Mouse (Mus musculus) embryonic facial prominence, embryonic 13.5 days (tissue): ENCODE results near the gene Bik. TPM values are rescaled to one million over a fixed set of nuclear protein-coding genes. Genes with fewer than 3 reads are reported as not detected.
A peak's percentile ranks its signal among the peaks of the same experiment; 100 is the strongest.

ENCODE experiments used
- ATAC-seq: fragments of 200-750 bp; cut with Nextera tagmentation; 2 replicates; pipeline ENCODE4 v1.8.0; 2017; ENCODE audit warnings: low read depth; ENCODE audit not compliant: insufficient number of reproducible peaks, insufficient read depth, low FRiP score, low TSS enrichment
- H3K27ac ChIP-seq: fragments of 300-500 bp; sonication (generic); 2 replicates; pipeline ENCODE4 v1.5.1; 2015; ENCODE audit warnings: moderate library complexity, mild to moderate bottlenecking, inconsistent platforms
- H3K27me3 ChIP-seq: fragments of 300-500 bp; sonication (generic); 2 replicates; pipeline ENCODE4 v1.6.1; 2015; ENCODE audit warnings: mild to moderate bottlenecking, inconsistent platforms
- H3K36me3 ChIP-seq: fragments of 300-500 bp; sonication (generic); 2 replicates; pipeline ENCODE4 v1.6.1; 2015; ENCODE audit warnings: mild to moderate bottlenecking, inconsistent platforms
- H3K4me1 ChIP-seq: fragments of 300-500 bp; sonication (generic); 2 replicates; pipeline ENCODE4 v1.6.1; 2015; ENCODE audit warnings: inconsistent platforms
- H3K4me2 ChIP-seq: fragments of 300-500 bp; sonication (generic); 2 replicates; pipeline ENCODE4 v1.6.1; 2015; ENCODE audit warnings: moderate library complexity, mild to moderate bottlenecking, inconsistent platforms
- H3K4me3 ChIP-seq: fragments of 300-500 bp; sonication (generic); 2 replicates; pipeline ENCODE4 v1.5.1; 2015; ENCODE audit warnings: mild to moderate bottlenecking, inconsistent platforms
- H3K9ac ChIP-seq: fragments of 300-500 bp; sonication (generic); 2 replicates; pipeline ENCODE4 v1.6.1; 2015; ENCODE audit warnings: mild to moderate bottlenecking, inconsistent platforms
- H3K9me3 ChIP-seq: fragments of 300-500 bp; sonication (generic); 2 replicates; pipeline ENCODE4 v1.6.1; 2016; ENCODE audit warnings: inconsistent platforms
- WGBS: fragments of 180-500 bp; shearing (Covaris S2); methylation state at CpG from one replicate; pipeline ENCODE4 v1.1.7; 2015; ENCODE audit warnings: mixed read lengths; 5-methylcytosine and 5-hydroxymethylcytosine counted together
- polyA plus RNA-seq: library from polyadenylated mRNA; unstranded; fragments of >200 nt; fragmentation: Nextera tagmentation; extraction: Ambion mirVana; gene quantifications from 2 replicates; pipeline ENCODE4 v1.2.1, GENCODE M21; 2015

Gene Bik
- polyA plus RNA-seq, 1 experiment from 2014 or later, result 4.0 TPM

- 44% methylated on average over 5 of the region's 5 CpGs for WGBS
- Histone ChIP-seq H3K4me3 (no peak overlapping the region), H3K4me2 (no peak overlapping the region), H3K9ac (no peak overlapping the region), H3K4me1 (peaks cover 23% of the 10 kb centered on the region), H3K27ac (no peak overlapping the region), H3K27me3 (0 out of 2 replicates have a peak, but pooled peaks cover 3% of the 10 kb centered on the region), H3K36me3 (no peaks in the 10 kb centered on the region), H3K9me3 (no peaks in the 10 kb centered on the region)
- ATAC-seq, result no peak
Measured at GRCm38 (mm10) chr15:83560941-83561477, 34.3 kb downstream of the Bik start.

DNA sequence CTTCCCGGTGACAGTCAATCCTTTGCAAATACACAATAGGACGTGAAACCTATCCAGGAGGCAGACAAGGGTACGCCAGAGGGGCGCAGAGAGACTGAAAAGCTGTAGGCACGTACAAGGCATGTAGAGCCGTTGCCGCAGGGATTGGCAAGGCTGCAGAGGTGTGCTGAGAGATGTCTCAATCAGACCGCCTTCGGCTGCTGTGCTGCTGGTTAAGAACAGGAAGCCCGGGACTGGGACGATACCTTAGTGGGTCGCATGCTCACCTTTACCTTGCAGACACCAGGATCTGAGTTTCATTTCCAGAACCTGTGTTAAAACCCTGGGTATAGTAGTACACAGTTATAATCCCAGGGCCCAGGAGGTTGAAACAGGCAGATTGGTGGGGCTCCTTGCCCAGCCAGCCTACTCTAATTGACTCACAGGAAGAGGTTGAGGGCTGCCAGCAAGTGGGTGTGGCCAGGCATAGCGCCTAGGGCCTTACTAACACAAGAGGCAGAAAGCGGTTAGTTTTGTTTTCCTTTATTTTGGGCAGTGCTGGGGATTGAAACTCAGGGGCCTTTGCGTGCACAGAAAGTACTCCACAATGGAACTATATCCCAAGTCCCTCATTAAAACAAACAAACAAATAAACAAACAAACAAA, 36.1 kb downstream of the Bik start:
- Histone ChIP-seq H3K27ac (peak overlapping the region; percentile 69), H3K4me1 (peaks cover 23% of the 10 kb centered on the region), H3K9ac (peak overlapping the region; percentile 46; the same call in 1 of the 2 replicates), H3K4me3 (peak overlapping the region; percentile 48), H3K9me3 (no peaks in the 10 kb centered on the region), H3K27me3 (0 out of 2 replicates have a peak, but pooled peaks cover 3% of the 10 kb centered on the region), H3K36me3 (no peaks in the 10 kb centered on the region), H3K4me2 (peak overlapping the region; percentile 95)
- peak; percentile 61; the same call in 1 of the 2 replicates for ATAC-seq
- WGBS, result 25% methylated on average over 15 of the region's 15 CpGs

DNA sequence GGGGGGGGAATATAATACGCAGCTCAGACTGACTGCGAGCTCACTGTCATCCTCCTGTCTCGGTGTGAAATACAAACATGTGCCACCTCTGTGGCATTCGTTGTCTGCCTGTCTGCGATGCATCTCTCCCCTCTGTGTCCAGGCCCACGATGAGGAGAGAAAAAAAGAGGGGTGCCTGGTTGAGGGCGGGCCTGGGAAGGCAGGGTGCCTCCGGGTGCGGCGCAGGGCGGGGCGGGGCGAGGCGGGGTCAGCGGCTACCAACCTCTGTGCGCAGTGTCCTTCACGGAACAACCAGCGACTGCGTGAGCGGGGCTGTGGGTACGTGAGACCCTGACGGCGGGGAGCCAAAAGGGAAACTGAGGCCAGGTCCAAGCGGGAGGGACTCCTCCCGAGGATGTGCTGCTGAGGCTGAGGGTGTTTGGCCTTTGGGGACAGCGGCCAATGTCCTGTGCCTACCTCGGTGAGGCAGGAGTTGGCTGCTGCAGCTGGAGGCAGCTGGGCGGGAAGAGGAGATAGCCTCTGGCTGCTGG, 36.7 kb downstream of the Bik start, which contains the start of the genes Tspo and Mcat:
TSS of gene Tspo (plus strand) at position 266 of the 530 bp plus-strand sequence.
TSS of gene Mcat (minus strand) at position 461 of the 530 bp plus-strand sequence.
- peaks cover 23% of the 10 kb centered on the region for H3K4me1 ChIP-seq
- peak within 1 kb of the TSS; percentile 75 for H3K9ac ChIP-seq
- WGBS, result 1% methylated on average over 28 of the region's 28 CpGs
- H3K9me3 ChIP-seq, result no peaks in the 10 kb centered on the region
- H3K4me2 ChIP-seq, result peak within 1 kb of the TSS; percentile 95
- peak within 1 kb of the TSS; percentile 69 for H3K27ac ChIP-seq
- peak; percentile 60 for ATAC-seq
- H3K36me3 ChIP-seq, result no peaks in the 10 kb centered on the region
- H3K27me3 ChIP-seq, result 0 out of 2 replicates have a peak, but pooled peaks cover 3% of the 10 kb centered on the region
- H3K4me3 ChIP-seq, result peak within 1 kb of the TSS; percentile 48

DNA sequence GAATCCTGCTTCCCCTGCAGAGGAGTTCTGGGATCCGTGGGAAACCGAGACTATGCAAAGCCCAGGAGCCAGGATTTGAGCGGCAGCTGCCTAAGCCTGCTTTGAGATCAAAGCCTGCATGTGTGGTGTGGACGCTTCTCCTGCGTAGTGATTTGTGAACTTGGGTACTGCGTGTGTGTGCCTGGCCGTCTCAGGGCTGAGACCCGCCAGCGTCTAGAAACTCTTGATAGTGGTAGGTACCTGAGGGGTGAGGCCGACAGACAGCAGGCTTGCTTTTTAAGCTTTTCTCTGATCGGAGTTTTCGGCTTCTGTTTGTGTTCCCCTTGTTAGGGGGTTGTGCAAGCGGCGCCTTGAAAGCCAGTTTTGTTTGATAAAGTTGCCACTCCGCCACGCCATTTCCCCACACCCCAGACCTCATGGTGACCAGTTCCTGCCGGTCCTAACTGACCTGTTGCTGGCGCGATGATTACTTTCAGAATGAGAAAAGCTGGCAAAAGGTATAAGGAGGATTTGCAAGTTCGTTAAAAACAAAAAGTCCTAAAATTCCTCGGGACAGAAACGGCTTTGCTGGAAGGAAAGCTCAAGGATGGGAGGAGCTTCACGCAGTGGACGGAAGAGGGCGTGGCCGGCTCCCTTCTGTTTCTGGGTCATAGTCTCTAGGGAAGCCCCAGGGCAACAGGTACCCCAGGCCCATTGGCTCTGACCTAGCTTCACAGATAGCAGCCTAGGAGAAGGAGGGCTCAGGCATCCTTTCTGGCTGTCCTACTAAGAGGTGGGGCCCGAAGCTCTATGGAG, 37.4 kb downstream of the Bik start:
- H3K36me3 ChIP-seq, result no peaks in the 10 kb centered on the region
- H3K4me1 ChIP-seq, result peaks cover 23% of the 10 kb centered on the region
- H3K9me3 ChIP-seq, result no peaks in the 10 kb centered on the region
- H3K4me3 ChIP-seq, result peak overlapping the region; percentile 48
- ATAC-seq, result no peak; the same call in 1 of the 2 replicates
- WGBS, result 2% methylated on average over 27 of the region's 27 CpGs
- H3K9ac ChIP-seq, result peak overlapping the region; percentile 75
- peak overlapping the region; percentile 95 for H3K4me2 ChIP-seq
- H3K27me3 ChIP-seq, result 0 out of 2 replicates have a peak, but pooled peaks cover 3% of the 10 kb centered on the region
- peak overlapping the region; percentile 28 for H3K27ac ChIP-seq

DNA sequence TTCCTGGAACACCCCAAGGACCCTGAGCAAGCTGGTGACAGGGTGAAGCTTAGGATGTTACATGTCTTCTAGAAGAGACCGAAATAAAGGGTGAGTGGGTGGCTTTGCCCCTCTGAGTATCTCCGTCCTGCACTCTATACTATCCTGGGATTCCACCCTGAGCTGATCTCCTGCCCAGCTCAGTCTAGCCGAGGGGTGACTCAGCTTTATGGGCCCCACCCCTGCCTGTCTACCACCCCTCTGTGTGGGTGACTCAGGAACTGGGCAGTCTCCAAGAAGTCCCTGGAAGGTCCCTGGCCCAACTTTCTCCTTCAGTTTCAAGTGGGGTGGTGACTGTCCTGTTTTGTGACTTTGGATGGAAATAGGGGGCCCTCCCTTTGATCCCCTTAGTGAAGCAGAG, 38.8 kb downstream of the Bik start:
- 0 out of 2 replicates have a peak, but pooled peaks cover 3% of the 10 kb centered on the region for H3K27me3 ChIP-seq
- no peak overlapping the region for H3K27ac ChIP-seq
- H3K4me1 ChIP-seq, result peaks cover 23% of the 10 kb centered on the region
- H3K9me3 ChIP-seq, result no peaks in the 10 kb centered on the region
- no peak overlapping the region for H3K4me2 ChIP-seq
- ATAC-seq, result no peak
- H3K9ac ChIP-seq, result no peak overlapping the region
- 92% methylated on average over 3 of the region's 3 CpGs for WGBS
- no peak overlapping the region for H3K4me3 ChIP-seq
- no peaks in the 10 kb centered on the region for H3K36me3 ChIP-seq

GRCm38 (mm10) chr15:83566006-83566405, 39.3 kb downstream of the Bik start:
- Histone ChIP-seq H3K4me2 (no peak overlapping the region), H3K27ac (no peak overlapping the region), H3K9me3 (no peaks in the 10 kb centered on the region), H3K4me1 (peaks cover 23% of the 10 kb centered on the region), H3K27me3 (0 out of 2 replicates have a peak, but pooled peaks cover 3% of the 10 kb centered on the region), H3K36me3 (no peaks in the 10 kb centered on the region), H3K4me3 (no peak overlapping the region), H3K9ac (no peak overlapping the region)
- WGBS, result 68% methylated on average over 5 of the region's 5 CpGs
- no peak for ATAC-seq

- Histone ChIP-seq H3K4me2 (no peak overlapping the region), H3K27me3 (0 out of 2 replicates have a peak, but pooled peaks cover 3% of the 10 kb centered on the region), H3K27ac (no peak overlapping the region), H3K4me1 (peaks cover 19% of the 10 kb centered on the region), H3K4me3 (no peak overlapping the region), H3K9ac (no peak overlapping the region), H3K9me3 (no peaks in the 10 kb centered on the region), H3K36me3 (no peaks in the 10 kb centered on the region)
- no peak for ATAC-seq
- 84% methylated on average over 3 of the region's 3 CpGs for WGBS
Measured at GRCm38 (mm10) chr15:83567728-83568127, 41.1 kb downstream of the Bik start.

- ATAC-seq, result no peak
- H3K4me3 ChIP-seq, result no peak overlapping the region
- no peak overlapping the region for H3K27ac ChIP-seq
- 0 out of 2 replicates have a peak, but pooled peaks cover 3% of the 10 kb centered on the region for H3K27me3 ChIP-seq
- WGBS, result 90% methylated on average over 5 of the region's 5 CpGs
- no peaks in the 10 kb centered on the region for H3K36me3 ChIP-seq
- no peak overlapping the region for H3K9ac ChIP-seq
- no peak overlapping the region for H3K4me2 ChIP-seq
- peaks cover 11% of the 10 kb centered on the region for H3K4me1 ChIP-seq
- H3K9me3 ChIP-seq, result no peaks in the 10 kb centered on the region
Measured at GRCm38 (mm10) chr15:83568544-83568943, 41.9 kb downstream of the Bik start.

- Histone ChIP-seq H3K4me1 (no peaks in the 10 kb centered on the region), H3K9ac (no peak overlapping the region), H3K36me3 (peaks cover 10% of the 10 kb centered on the region), H3K27me3 (0 out of 2 replicates have a peak, but pooled peaks cover 3% of the 10 kb centered on the region), H3K4me3 (no peak overlapping the region), H3K27ac (no peak overlapping the region), H3K9me3 (no peaks in the 10 kb centered on the region), H3K4me2 (no peak overlapping the region)
- 57% methylated on average over 11 of the region's 11 CpGs for WGBS
- no peak for ATAC-seq
Measured at GRCm38 (mm10) chr15:83569682-83570081, 43.0 kb downstream of the Bik start.

- H3K27me3 ChIP-seq, result no peaks in the 10 kb centered on the region
- no peaks in the 10 kb centered on the region for H3K4me1 ChIP-seq
- no peak overlapping the region for H3K4me3 ChIP-seq
- WGBS, result 64% methylated on average over 2 of the region's 2 CpGs
- peaks cover 20% of the 10 kb centered on the region for H3K36me3 ChIP-seq
- H3K9me3 ChIP-seq, result no peaks in the 10 kb centered on the region
- no peak overlapping the region for H3K27ac ChIP-seq
- H3K4me2 ChIP-seq, result no peak overlapping the region
- ATAC-seq, result no peak
- no peak overlapping the region for H3K9ac ChIP-seq
Measured at GRCm38 (mm10) chr15:83570641-83571040, 44.0 kb downstream of the Bik start.

- Histone ChIP-seq H3K4me1 (no peaks in the 10 kb centered on the region), H3K9me3 (no peaks in the 10 kb centered on the region), H3K4me2 (no peak overlapping the region), H3K36me3 (peaks cover 30% of the 10 kb centered on the region), H3K4me3 (no peak overlapping the region), H3K27ac (no peak overlapping the region), H3K27me3 (no peaks in the 10 kb centered on the region), H3K9ac (no peak overlapping the region)
- no peak for ATAC-seq
- 92% methylated on average over 5 of the region's 5 CpGs for WGBS
Measured at GRCm38 (mm10) chr15:83571636-83572035, 45.0 kb downstream of the Bik start.
